Mouse (Mus musculus) erythroblast, adult 5-6 weeks (primary cell): ENCODE measurements around the gene Parp1. TPM values are rescaled to one million over a fixed set of nuclear protein-coding genes. Genes with fewer than 3 reads are reported as not detected.
"Not testable (repeated sequence)": the region's sequence is repeated elsewhere in the genome, so short reads cannot be mapped to it uniquely, and the experiment has no call there.

Source experiments
- ATAC-seq: replicated peaks from 2 replicates; pipeline ENCODE4 v1.8.0; 2016; ENCODE audit warnings: moderate number of reproducible peaks, mild to moderate bottlenecking, moderate TSS enrichment, inconsistent platforms; ENCODE audit not compliant: poor library complexity, low FRiP score, severe bottlenecking
- total RNA-seq, 2 experiments: library from RNA; stranded (forward) in 1 of 2; stranded (reverse) in 1 of 2; fragments of 150-400 nt in 1 of 2; fragments of 200-764, 138-1000 nt in 1 of 2; gene quantifications; 2 replicates each; pipeline versions ENCODE4 v1.2.3 to v1.2.4; 2015 to 2017; ENCODE audit warnings: low replicate concordance in 2 of 2

Gene Parp1
- total RNA-seq, 2 experiments from 2014 or later, result 20.6 to 23.5 TPM

GRCm38 (mm10) chr1:180556899-180557298 is 11.8 kb upstream of the Parp1 start:
- ATAC-seq, result no peak

- ATAC-seq, result no peak
Measured at GRCm38 (mm10) chr1:180559454-180559853, 9.3 kb upstream of the Parp1 start.

- ATAC-seq, result no peak
Measured at GRCm38 (mm10) chr1:180561187-180561586, 7.5 kb upstream of the Parp1 start.

GRCm38 (mm10) chr1:180564885-180565284 is 3.8 kb upstream of the Parp1 start:
- ATAC-seq, result no peak

- ATAC-seq, result no peak
Measured at GRCm38 (mm10) chr1:180567761-180568160, 963 bp upstream of the Parp1 start.

GRCm38 (mm10) chr1:180568248-180568647 is 476 bp upstream of the Parp1 start:
- ATAC-seq, result no peak

GRCm38 (mm10) chr1:180569453-180569852 is 729 bp downstream of the Parp1 start:
- no peak for ATAC-seq

GRCm38 (mm10) chr1:180570181-180570580 is 1.5 kb downstream of the Parp1 start:
- no peak; the same call in 1 of the 2 replicates for ATAC-seq

- no peak for ATAC-seq
Measured at GRCm38 (mm10) chr1:180571018-180571589, 2.4 kb downstream of the Parp1 start.

GRCm38 (mm10) chr1:180571721-180572120 is 3.0 kb downstream of the Parp1 start:
- ATAC-seq, result not testable (repeated sequence)

- no peak for ATAC-seq
Measured at GRCm38 (mm10) chr1:180572154-180572553, 3.4 kb downstream of the Parp1 start.

- ATAC-seq, result no peak
Measured at GRCm38 (mm10) chr1:180576524-180576923, 7.8 kb downstream of the Parp1 start.

GRCm38 (mm10) chr1:180577837-180578236 is 9.1 kb downstream of the Parp1 start:
- no peak for ATAC-seq

- no peak for ATAC-seq
Measured at GRCm38 (mm10) chr1:180587792-180588442, 19.2 kb downstream of the Parp1 start.

GRCm38 (mm10) chr1:180600578-180600977 is 31.9 kb downstream of the Parp1 start:
- ATAC-seq, result no peak

- ATAC-seq, result no peak
Measured at GRCm38 (mm10) chr1:180601806-180602205, 33.1 kb downstream of the Parp1 start.

GRCm38 (mm10) chr1:180604579-180604978 is 35.9 kb downstream of the Parp1 start:
- no peak for ATAC-seq

GRCm38 (mm10) chr1:180606106-180606505 is 37.4 kb downstream of the Parp1 start:
- no peak for ATAC-seq

- ATAC-seq, result no peak
Measured at GRCm38 (mm10) chr1:180606796-180607577, 38.3 kb downstream of the Parp1 start.

GRCm38 (mm10) chr1:180607578-180607879 is 38.8 kb downstream of the Parp1 start:
- ATAC-seq, result no peak

GRCm38 (mm10) chr1:180611842-180612241 is 43.1 kb downstream of the Parp1 start:
- not testable (repeated sequence) for ATAC-seq
